11 mouse cellular contexts compared by ENCODE assay signal in the genomic region with DNA sequence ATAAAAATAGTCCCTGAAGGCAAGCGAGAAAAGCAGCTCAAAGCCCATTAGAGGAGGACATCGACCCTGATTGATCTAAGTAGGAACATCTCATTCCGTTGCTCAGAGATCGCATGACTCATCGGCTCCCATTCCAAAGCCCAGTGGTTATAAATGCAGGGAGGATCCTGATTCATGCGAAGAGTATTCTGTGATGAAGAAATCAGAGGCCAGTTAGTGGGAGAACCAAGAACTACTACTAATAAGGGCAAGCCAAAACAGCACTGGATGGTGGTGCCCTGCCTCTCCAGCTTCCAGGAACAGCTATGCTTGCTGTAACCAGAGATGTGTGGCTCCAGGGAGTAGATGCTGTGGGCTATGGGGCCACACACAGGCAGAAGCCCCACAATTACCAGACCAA.
DNase-seq lines count a peak whose midpoint lies in the region; ATAC-seq and TF ChIP-seq lines count a peak whose summit lies in the region.
"Had no signal": no experiment of that assay in that cellular context is flagged by ENCODE, and none has a peak within 500 bp of the region (broad histone marks: within the 10 kb centered on the region; RNA-seq: fewer than 3 reads in every experiment).

No protein-coding gene starts in this region.

- WGBS in liver, adult 2 months: 30% methylated on average over 6 of the region's 6 CpGs
- 81% methylated on average over 6 of the region's 6 CpGs for WGBS in liver, embryonic 12.5 days (ENCODE audit: insufficient replicate concordance)
- WGBS in heart, embryonic 16.5 days: 49% methylated on average over 6 of the region's 6 CpGs
- 86% methylated on average over 6 of the region's 6 CpGs for WGBS in midbrain, embryonic 14.5 days

- TF ChIP-seq CTCF in liver, adult 2 months (IDR thresholded peaks at IDR 0.05; ENCODE audit: low read depth, low read length): no peak

- H3K27ac ChIP-seq in liver, adult 2 months (replicated peaks; ENCODE audit: insufficient read depth, low read depth, low read length): no peak overlapping the region
- no peak overlapping the region for H3K27ac ChIP-seq in liver, embryonic 12.5 days
- H3K27ac ChIP-seq in heart, embryonic 16.5 days (ENCODE audit: low read length): no peak overlapping the region
- H3K27ac ChIP-seq in midbrain, embryonic 14.5 days (replicated peaks; ENCODE audit: low read depth, low read length): no peak overlapping the region
- H3K27ac ChIP-seq: midbrain, embryonic 10.5 days had no signal

- peaks cover 9% of the 10 kb centered on the region; the same call in 1 of the 2 replicates for H3K79me2 ChIP-seq in liver, adult 2 months (ENCODE audit: control insufficient read depth, insufficient read depth, low read length)

- TF ChIP-seq POLR2A in liver, adult 2 months (IDR thresholded peaks at IDR 0.05; ENCODE audit: extremely low read depth, insufficient read depth, low read length): no peak

- no peak for ATAC-seq in liver, embryonic 12.5 days
- 0 out of 2 replicates have a peak, but pooled peaks have one; percentile 25 for ATAC-seq in heart, embryonic 16.5 days (replicated peaks; ENCODE audit: extremely low read depth, insufficient read depth, low FRiP score)
- no peak for ATAC-seq in midbrain, embryonic 14.5 days (ENCODE audit: low FRiP score, low TSS enrichment)

- no peaks in the 10 kb centered on the region for H3K27me3 ChIP-seq in liver, adult 2 months (ENCODE audit: control insufficient read depth, insufficient read depth, low read length)
- no peaks in the 10 kb centered on the region for H3K27me3 ChIP-seq in liver, embryonic 12.5 days (replicated peaks)
- no peaks in the 10 kb centered on the region for H3K27me3 ChIP-seq in heart, embryonic 16.5 days (ENCODE audit: control insufficient read depth, insufficient read depth, low read length)
- no peaks in the 10 kb centered on the region for H3K27me3 ChIP-seq in midbrain, embryonic 14.5 days (ENCODE audit: control insufficient read depth, insufficient read depth, low read length)

- H3K4me2 ChIP-seq in liver, embryonic 12.5 days: no peak overlapping the region
- no peak overlapping the region for H3K4me2 ChIP-seq in heart, embryonic 16.5 days (ENCODE audit: low read depth, low read length)
- no peak overlapping the region for H3K4me2 ChIP-seq in midbrain, embryonic 14.5 days (ENCODE audit: low read length)

- no peaks in the 10 kb centered on the region for H3K36me3 ChIP-seq in liver, adult 2 months (ENCODE audit: control insufficient read depth, insufficient read depth, low read length)
- H3K36me3 ChIP-seq in liver, embryonic 12.5 days: no peaks in the 10 kb centered on the region
- no peaks in the 10 kb centered on the region for H3K36me3 ChIP-seq in heart, embryonic 16.5 days (ENCODE audit: control insufficient read depth, insufficient read depth)
- H3K36me3 ChIP-seq in midbrain, embryonic 14.5 days (ENCODE audit: control insufficient read depth, insufficient read depth, low read length): no peaks in the 10 kb centered on the region
- H3K36me3 ChIP-seq: midbrain, embryonic 10.5 days had no signal

- H3K4me3 ChIP-seq in liver, adult 2 months (ENCODE audit: insufficient read depth, low read depth, low read length): no peak overlapping the region
- no peak overlapping the region for H3K4me3 ChIP-seq in liver, embryonic 12.5 days
- H3K4me3 ChIP-seq in heart, embryonic 16.5 days (ENCODE audit: low read length): no peak overlapping the region
- no peak overlapping the region for H3K4me3 ChIP-seq in midbrain, embryonic 14.5 days (replicated peaks; ENCODE audit: low read depth, low read length)
- H3K4me3 ChIP-seq: midbrain, embryonic 10.5 days had no signal

- no peaks in the 10 kb centered on the region for H3K4me1 ChIP-seq in liver, adult 2 months (ENCODE audit: control insufficient read depth, insufficient read depth, low read length)
- no peaks in the 10 kb centered on the region for H3K4me1 ChIP-seq in liver, embryonic 12.5 days
- H3K4me1 ChIP-seq in heart, embryonic 16.5 days (ENCODE audit: control insufficient read depth, insufficient read depth, low read length): peaks cover 20% of the 10 kb centered on the region
- H3K4me1 ChIP-seq in midbrain, embryonic 14.5 days (ENCODE audit: control insufficient read depth, insufficient read depth, low read length): 0 out of 2 replicates have a peak, but pooled peaks cover 5% of the 10 kb centered on the region

- H3K9ac ChIP-seq in liver, adult 2 months (ENCODE audit: low read depth, low read length): no peak overlapping the region
- H3K9ac ChIP-seq in liver, embryonic 12.5 days: no peak overlapping the region
- H3K9ac ChIP-seq in heart, embryonic 16.5 days (ENCODE audit: low read length): no peak overlapping the region
- no peak overlapping the region for H3K9ac ChIP-seq in midbrain, embryonic 14.5 days (replicated peaks; ENCODE audit: low read length)

- no peaks in the 10 kb centered on the region for H3K9me3 ChIP-seq in liver, embryonic 12.5 days (replicated peaks)
- H3K9me3 ChIP-seq in heart, embryonic 16.5 days (replicated peaks; ENCODE audit: control insufficient read depth, low read length): no peaks in the 10 kb centered on the region
- no peaks in the 10 kb centered on the region for H3K9me3 ChIP-seq in midbrain, embryonic 14.5 days (ENCODE audit: control insufficient read depth, low read length)
- H3K9me3 ChIP-seq: midbrain, embryonic 10.5 days had no signal

- DNase-seq in liver, adult 2 months (ENCODE audit: extremely low read depth, low read depth, low spot score): peak; percentile 24
- DNase-seq in MN1 (ENCODE audit: low spot score): peak; percentile 54
- peak; percentile 55 for DNase-seq in adrenal gland, postnatal 10 days
- no peak for DNase-seq in testis, postnatal 10 days (ENCODE audit: low spot score)
- no peak for DNase-seq in midbrain, embryonic 14.5 days
- DNase-seq in thymus, postnatal 4 days: no peak
- DNase-seq: layer of hippocampus, adult 9-11 months; thymus, postnatal 14 days had no signal

Comparison
In these comparisons a context has a peak if more than half of its experiments do, and no peak if none do; other contexts are left out.
1. DNase-seq: peak in liver, adult 2 months (single experiment), MN1 (single experiment) and adrenal gland, postnatal 10 days (single experiment); none in testis, postnatal 10 days (single experiment), midbrain, embryonic 14.5 days (single experiment) and thymus, postnatal 4 days (single experiment).